Mouse (Mus musculus): ENCODE measurements at regions not wholly inside any gene's neighbourhood (a gene's known extent, or its start where the extent isn't known, plus 50 kb on each side); places are given as distances from the start of the nearest gene placed in this dataset.
"Not testable (repeated sequence)": the region's sequence is repeated elsewhere in the genome, so short reads cannot be mapped to it uniquely, and the experiment has no call there.

GRCm38 (mm10) chr12:17992572-17992971 is 301.9 kb downstream of the Hpcal1 start:
- DNase-seq = peak; percentile 3

GRCm38 (mm10) chr12:17993368-17993767 is 302.7 kb downstream of the Hpcal1 start:
- not testable (repeated sequence) for DNase-seq

Measured in gastrocnemius, postnatal 25 days (tissue).